Mouse (Mus musculus): ENCODE results near the gene Foxq1.

The Foxq1 gene

GRCm38 (mm10) chr13:31555834-31556233, at the start of gene Foxq1:
Gene Foxq1, plus strand, starts transcription at chr13:31556134.
- DNase-seq: no peak

- no peak for DNase-seq
Observed at GRCm38 (mm10) chr13:31506494-31507167, 49.3 kb upstream of the Foxq1 start.

GRCm38 (mm10) chr13:31515261-31515660, 40.7 kb upstream of the Foxq1 start:
- DNase-seq: no peak

DNA sequence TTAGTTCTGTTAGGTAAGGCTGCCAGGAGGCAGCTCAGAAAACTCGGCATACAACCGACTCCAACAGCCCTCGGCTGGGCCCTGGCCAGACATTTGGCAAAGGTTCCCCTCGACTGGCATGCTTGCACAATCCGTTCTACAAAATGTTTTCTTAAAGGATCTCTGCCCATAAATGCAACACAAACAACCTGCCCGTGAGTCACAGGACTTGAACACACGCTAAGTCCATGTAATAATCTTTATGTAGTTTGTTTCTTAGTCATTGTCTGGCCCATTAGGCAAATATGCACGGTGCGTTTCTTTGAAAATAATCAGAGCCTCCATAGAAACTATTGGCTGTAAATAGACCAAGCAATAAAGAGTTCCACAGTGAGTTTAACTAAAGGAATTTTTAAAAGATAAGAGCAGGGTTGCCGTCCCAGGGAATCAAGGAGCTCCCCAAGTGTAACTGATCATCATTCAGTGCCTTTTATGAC, 37.5 kb upstream of the Foxq1 start:
- peak; percentile 46 for DNase-seq

DNA sequence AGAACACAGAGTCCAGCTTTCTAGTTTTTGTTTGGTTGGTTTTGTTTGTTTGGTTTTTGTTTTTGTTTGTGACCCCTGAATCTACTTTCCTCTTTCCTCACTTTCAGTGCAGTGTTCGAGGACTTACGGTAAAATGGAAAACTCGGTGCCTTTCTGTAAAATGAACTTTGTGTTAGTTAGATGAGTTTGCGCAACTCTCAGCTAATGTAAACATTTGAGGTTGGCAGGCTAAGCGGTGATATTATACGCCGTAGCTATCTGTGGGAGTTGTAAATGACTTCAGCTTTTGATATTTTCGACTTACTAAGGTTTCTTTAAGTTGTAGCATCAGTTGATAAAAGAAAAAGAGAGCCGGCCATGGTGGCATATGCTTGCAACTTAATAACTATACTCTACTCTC, 37.0 kb upstream of the Foxq1 start:
- DNase-seq: no peak

DNA sequence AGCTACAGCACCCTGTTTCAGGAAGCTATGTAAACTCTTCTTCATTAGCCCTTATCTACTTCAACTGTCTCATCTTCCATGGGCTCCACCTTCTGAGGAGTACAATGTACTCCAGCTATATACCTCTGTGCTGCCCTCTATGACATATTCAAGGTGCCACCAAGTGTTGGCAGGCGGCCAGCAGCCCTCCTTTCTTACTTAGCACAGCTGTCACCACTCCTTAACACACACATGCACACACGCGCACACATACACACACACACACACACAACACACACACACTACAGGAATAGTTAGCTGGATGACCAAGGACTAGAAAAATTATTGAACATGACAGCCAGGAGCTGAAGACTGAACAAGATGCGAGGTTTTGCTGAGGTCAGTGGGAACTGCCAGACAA, 31.0 kb upstream of the Foxq1 start:
- DNase-seq: peak; percentile 9

GRCm38 (mm10) chr13:31531186-31531585, 24.7 kb upstream of the Foxq1 start:
- no peak for DNase-seq

DNA sequence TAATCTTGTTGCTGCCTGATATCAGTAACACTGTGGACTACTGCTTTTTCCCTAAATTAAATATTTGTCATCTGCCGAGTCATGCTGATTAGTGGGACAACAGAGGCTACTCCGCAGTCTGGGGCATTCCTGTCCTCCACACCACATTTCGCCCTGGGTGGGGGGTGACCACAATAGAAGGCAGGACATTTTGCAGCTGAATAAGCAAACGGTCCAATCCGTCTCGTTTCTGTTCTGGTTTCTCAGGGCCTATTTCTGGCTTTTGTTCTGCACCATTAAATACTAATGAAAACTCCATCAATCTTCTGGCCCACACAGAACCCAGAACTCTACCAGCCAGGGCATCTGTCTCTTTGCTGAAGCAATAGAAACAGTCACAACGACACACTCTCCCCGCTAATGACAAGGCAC, 24.3 kb upstream of the Foxq1 start:
- DNase-seq: no peak

DNA sequence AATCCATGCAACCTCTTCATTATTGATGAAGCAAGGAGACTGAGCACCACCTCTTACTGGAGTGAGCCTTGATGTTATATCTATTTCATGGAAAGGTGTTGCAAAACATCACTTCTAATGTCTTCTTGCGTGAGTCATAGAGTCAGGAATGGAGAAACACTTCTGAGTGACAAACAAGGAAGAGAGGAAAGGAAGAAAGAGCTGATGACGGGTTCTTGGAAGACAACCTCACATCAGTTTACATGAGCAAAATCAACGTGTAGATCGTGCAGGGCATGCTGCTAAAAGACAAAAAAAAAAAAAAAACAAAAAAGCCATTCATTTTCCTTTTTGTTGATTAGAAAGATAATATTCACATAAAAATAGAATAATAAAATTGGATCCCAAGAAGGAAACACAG, 21.2 kb upstream of the Foxq1 start:
- no peak for DNase-seq

DNA sequence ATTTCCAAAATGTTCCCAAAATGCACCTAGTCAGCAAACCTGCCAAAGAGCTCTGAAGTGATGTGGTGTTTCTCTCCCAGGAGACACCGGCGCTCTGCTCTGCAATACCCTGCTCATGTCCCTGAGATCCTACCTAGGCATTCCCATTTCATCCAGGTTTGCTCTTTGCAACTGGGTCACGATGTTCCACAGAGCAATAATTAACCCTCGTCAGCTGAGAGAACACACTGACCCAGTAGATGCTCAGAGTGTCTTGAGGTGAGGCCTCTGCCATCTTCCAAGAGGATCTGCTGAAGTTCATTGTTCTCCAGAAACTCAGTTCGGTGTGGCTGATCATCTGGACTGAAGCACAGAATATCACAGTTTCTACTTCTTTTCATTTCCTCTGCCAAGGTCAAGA, 12.9 kb upstream of the Foxq1 start:
- no peak for DNase-seq

GRCm38 (mm10) chr13:31546784-31547183, 9.2 kb upstream of the Foxq1 start:
- DNase-seq: no peak

DNA sequence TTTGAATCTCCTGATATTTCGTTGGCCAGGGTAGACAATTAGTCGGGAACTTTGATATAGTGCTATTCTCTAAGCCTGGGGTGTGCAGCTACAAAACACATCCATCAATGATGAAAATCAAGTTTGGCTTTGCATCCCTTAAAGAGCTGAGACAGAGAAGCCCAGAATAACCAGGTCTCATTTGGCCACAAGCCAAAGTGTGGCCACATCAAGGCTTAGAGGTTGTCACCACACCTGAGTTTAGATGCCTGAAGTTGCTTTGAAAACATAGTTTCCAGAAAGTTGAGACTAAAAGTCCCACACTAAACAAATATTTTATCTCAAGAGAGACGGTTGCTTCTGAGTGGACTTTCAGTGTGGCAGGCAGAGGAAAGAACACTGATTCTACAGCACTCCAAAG, 8.7 kb upstream of the Foxq1 start:
- no peak for DNase-seq

GRCm38 (mm10) chr13:31547610-31548009, 8.3 kb upstream of the Foxq1 start:
- DNase-seq: no peak

DNA sequence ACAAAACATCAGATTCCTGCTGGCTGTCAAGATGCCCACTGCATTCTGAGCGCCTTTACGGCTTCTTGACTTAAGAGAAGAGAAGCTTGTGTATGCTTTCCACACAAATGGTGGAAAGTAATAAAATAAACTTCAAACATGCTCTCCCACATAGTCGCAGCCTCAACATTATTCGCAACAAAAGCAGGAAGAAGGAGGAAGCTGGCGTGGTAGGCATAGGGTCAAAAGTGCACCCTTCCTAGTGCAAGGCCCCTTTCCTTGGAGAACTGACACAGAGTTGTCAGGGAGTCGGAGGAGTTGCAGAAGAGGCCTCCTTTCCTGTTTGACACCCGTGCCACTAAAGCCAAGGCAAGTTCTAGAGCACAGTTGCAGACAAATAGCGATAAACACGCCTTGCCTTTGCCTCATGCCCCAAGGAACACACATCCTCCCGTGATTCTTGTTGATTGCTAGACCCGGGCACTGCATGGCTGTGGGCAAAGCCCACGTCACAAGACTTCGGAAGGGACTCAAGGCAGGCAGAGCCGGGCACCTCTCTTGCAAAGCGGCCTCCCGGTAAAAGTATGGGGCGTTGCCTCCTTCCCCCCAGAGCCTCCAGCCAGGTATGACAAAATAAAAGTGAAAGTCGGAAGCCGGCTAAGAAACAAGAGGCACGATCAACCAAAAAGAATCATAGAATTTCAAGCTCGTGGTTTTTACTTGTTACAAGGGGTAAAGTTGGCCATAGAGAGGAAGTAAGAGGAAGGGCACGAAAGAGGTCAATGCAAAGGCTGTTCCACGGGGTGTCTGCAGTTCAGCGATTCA, 1.2 kb downstream of the Foxq1 start:
- DNase-seq: peak; percentile 18

DNA sequence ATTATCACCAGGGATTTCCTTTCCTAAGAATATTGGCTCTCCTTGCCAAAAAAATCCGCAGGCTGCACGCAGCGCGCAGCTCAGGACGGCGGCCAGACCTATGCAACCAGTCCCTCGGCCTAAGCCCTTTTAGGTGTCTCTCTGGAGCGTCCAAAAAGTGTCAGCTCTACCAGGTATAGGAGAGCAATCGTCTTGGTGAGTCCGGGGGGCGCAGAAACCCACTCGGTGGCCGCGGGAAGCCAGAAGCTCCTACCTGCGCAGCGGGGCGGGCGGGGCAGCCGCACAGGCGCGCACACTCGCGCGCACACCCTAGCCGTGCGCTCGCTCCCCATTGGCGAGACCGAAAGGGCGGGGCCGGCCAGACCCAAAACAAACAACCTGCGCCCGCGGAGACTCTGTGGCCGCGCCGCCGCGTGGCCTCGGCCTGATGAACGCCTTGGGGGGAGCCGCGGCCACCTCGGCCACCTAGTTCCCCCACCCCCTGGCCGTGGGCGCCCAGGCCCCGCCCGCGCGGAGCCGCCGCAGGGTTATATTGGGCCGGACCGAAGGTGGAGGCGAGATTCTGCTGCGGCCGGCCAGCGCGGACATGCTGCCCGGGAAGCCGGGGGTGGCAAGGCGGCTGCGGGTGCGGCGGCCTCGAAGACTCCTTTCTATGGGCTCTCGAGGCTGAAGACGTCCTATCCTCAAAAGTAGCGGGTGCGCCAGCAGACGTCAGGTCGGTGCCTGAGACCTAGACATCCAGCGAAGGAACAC, 2.0 kb downstream of the Foxq1 start:
- DNase-seq: peak; percentile 78

DNA sequence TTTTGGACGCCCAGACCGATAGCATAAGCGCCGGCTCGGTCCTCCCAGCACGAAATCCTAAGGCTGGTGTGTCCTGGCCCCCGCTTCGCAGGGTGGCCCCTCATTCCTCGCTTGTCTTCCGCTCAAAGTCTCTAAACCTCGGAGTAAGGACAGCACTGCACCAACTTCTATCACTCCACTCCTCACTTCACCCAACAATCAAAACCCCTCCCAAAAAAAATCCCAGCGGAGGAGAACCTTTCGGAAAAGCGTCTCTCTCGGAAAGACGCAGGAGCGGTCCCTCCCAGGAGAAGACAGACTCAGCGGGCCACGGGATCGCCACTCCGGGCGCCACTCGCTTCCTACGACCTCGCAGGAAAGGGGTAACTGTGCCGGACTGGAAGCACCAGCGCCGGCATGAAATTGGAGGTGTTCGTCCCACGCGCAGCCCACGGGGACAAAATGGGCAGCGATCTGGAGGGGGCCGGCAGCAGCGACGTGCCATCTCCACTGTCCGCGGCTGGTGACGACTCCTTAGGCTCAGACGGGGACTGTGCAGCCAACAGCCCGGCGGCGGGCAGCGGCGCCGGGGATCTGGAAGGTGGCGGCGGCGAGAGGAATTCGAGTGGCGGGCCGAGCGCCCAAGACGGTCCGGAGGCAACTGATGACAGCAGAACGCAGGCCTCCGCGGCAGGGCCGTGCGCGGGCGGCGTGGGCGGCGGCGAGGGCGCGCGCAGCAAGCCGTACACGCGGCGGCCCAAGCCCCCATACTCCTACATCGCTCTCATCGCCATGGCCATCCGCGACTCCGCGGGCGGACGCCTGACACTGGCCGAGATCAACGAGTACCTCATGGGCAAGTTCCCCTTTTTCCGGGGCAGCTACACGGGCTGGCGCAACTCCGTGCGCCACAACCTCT, 2.8 kb downstream of the Foxq1 start, which contains the start of gene A530084C06Rik:
Gene A530084C06Rik, minus strand, starts transcription at position 813 of the 898 bp plus-strand sequence.
- DNase-seq: peak; percentile 48

DNA sequence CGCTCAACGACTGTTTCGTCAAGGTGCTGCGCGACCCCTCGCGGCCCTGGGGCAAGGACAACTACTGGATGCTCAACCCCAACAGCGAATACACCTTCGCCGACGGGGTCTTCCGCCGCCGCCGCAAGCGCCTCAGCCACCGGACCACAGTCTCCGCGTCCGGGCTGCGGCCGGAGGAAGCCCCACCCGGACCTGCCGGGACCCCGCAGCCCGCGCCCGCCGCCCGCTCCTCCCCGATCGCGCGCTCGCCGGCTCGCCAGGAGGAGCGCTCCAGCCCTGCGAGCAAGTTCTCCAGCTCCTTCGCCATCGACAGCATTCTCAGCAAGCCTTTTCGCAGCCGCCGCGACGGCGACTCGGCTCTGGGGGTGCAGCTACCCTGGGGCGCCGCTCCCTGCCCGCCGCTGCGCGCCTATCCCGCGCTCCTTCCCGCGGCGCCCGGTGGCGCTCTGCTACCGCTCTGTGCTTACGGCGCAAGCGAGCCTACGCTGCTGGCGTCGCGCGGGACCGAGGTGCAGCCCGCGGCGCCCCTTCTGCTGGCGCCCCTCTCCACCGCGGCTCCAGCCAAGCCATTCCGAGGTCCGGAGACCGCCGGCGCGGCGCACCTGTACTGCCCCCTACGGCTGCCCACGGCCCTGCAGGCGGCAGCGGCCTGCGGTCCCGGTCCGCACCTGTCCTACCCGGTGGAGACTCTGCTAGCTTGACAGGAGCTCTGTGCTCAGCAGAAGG, 3.6 kb downstream of the Foxq1 start:
- DNase-seq: peak; percentile 81

GRCm38 (mm10) chr13:31564394-31564793, 8.5 kb downstream of the Foxq1 start:
- DNase-seq: no peak

DNA sequence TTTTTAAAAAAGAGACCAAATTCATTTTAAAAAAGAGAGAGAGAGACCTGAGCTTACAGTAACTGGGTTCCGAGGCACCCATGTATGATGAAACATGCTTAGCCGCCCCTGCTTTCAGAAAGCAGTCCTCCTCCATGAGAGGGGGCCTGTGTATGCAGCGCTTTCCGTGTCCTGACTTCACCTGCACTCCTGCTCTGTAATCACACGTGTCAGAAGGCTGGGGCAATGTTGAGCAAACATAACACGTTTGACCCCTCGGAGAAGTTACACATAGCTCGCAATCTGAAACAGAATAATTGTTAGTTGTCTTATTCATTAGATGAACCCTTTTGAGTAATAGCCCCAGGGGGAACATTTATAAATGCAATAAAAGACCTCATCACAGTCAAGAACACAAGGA, 11.2 kb downstream of the Foxq1 start:
- no peak for DNase-seq

- no peak for DNase-seq
Observed at GRCm38 (mm10) chr13:31567617-31568294, 11.8 kb downstream of the Foxq1 start.

Data from kidney, postnatal 10 days (tissue).